Mouse (Mus musculus): ENCODE measurements around the gene Zfp366. TPM values are rescaled to one million over a fixed set of nuclear protein-coding genes. Genes with fewer than 3 reads are reported as not detected.
A peak's percentile ranks its signal among the peaks of the same experiment; 100 is the strongest.

Zfp366 gene
- polyA plus RNA-seq, 1 experiment from 2014 or later, result 1.2 TPM

GRCm38 (mm10) chr13:99233956-99234355 lies 49.3 kb downstream of the Zfp366 start:
- Histone ChIP-seq H3K4me2 (replicated peaks; ENCODE audit: low read depth, low read length) (no peak overlapping the region), H3K27me3 (ENCODE audit: control insufficient read depth, insufficient read depth, low read length) (no peaks in the 10 kb centered on the region), H3K4me1 (ENCODE audit: control insufficient read depth, insufficient read depth, low read length) (peaks cover 26% of the 10 kb centered on the region), H3K36me3 (ENCODE audit: control insufficient read depth, insufficient read depth, low read length) (no peaks in the 10 kb centered on the region), H3K27ac (ENCODE audit: low read length) (no peak overlapping the region), H3K9ac (replicated peaks; ENCODE audit: low read depth, low read length) (no peak overlapping the region), H3K9me3 (ENCODE audit: control insufficient read depth, low read depth, low read length) (no peaks in the 10 kb centered on the region), H3K4me3 (ENCODE audit: low read depth, low read length) (no peak overlapping the region)
- 63% methylated on average over 10 of the region's 10 CpGs for WGBS
- ATAC-seq (ENCODE audit: insufficient number of reproducible peaks, insufficient read depth, low FRiP score, low read depth), result no peak

GRCm38 (mm10) chr13:99235428-99236210 lies 51.0 kb downstream of the Zfp366 start:
- no peaks in the 10 kb centered on the region for H3K36me3 ChIP-seq (ENCODE audit: control insufficient read depth, insufficient read depth, low read length)
- peak overlapping the region; percentile 22; the same call in 1 of the 2 replicates for H3K27ac ChIP-seq (ENCODE audit: low read length)
- no peaks in the 10 kb centered on the region for H3K9me3 ChIP-seq (ENCODE audit: control insufficient read depth, low read depth, low read length)
- no peak overlapping the region for H3K4me3 ChIP-seq (ENCODE audit: low read depth, low read length)
- H3K4me2 ChIP-seq (replicated peaks; ENCODE audit: low read depth, low read length), result no peak overlapping the region
- H3K9ac ChIP-seq (replicated peaks; ENCODE audit: low read depth, low read length), result no peak overlapping the region
- peaks cover 33% of the 10 kb centered on the region for H3K4me1 ChIP-seq (ENCODE audit: control insufficient read depth, insufficient read depth, low read length)
- whole genome bisulfite sequencing, result 60% methylated on average over 20 of the region's 20 CpGs
- ATAC-seq (ENCODE audit: insufficient number of reproducible peaks, insufficient read depth, low FRiP score, low read depth), result no peak
- H3K27me3 ChIP-seq (ENCODE audit: control insufficient read depth, insufficient read depth, low read length), result no peaks in the 10 kb centered on the region

GRCm38 (mm10) chr13:99236222-99236621 lies 51.6 kb downstream of the Zfp366 start:
- peak overlapping the region; percentile 21; the same call in 1 of the 2 replicates for H3K27ac ChIP-seq (ENCODE audit: low read length)
- no peaks in the 10 kb centered on the region for H3K27me3 ChIP-seq (ENCODE audit: control insufficient read depth, insufficient read depth, low read length)
- peaks cover 33% of the 10 kb centered on the region for H3K4me1 ChIP-seq (ENCODE audit: control insufficient read depth, insufficient read depth, low read length)
- H3K4me3 ChIP-seq (ENCODE audit: low read depth, low read length), result no peak overlapping the region
- H3K9me3 ChIP-seq (ENCODE audit: control insufficient read depth, low read depth, low read length), result no peaks in the 10 kb centered on the region
- WGBS, result 79% methylated on average over 2 of the region's 2 CpGs
- H3K9ac ChIP-seq (replicated peaks; ENCODE audit: low read depth, low read length), result no peak overlapping the region
- H3K4me2 ChIP-seq (replicated peaks; ENCODE audit: low read depth, low read length), result no peak overlapping the region
- H3K36me3 ChIP-seq (ENCODE audit: control insufficient read depth, insufficient read depth, low read length), result no peaks in the 10 kb centered on the region
- no peak for ATAC-seq (ENCODE audit: insufficient number of reproducible peaks, insufficient read depth, low FRiP score, low read depth)

GRCm38 (mm10) chr13:99237122-99237521 lies 52.5 kb downstream of the Zfp366 start:
- no peak for ATAC-seq (ENCODE audit: insufficient number of reproducible peaks, insufficient read depth, low FRiP score, low read depth)
- Histone ChIP-seq H3K9ac (replicated peaks; ENCODE audit: low read depth, low read length) (no peak overlapping the region), H3K27ac (ENCODE audit: low read length) (peak overlapping the region; percentile 88; the same call in 1 of the 2 replicates), H3K27me3 (ENCODE audit: control insufficient read depth, insufficient read depth, low read length) (no peaks in the 10 kb centered on the region), H3K9me3 (ENCODE audit: control insufficient read depth, low read depth, low read length) (no peaks in the 10 kb centered on the region), H3K4me3 (ENCODE audit: low read depth, low read length) (no peak overlapping the region), H3K36me3 (ENCODE audit: control insufficient read depth, insufficient read depth, low read length) (no peaks in the 10 kb centered on the region), H3K4me1 (ENCODE audit: control insufficient read depth, insufficient read depth, low read length) (peaks cover 33% of the 10 kb centered on the region), H3K4me2 (replicated peaks; ENCODE audit: low read depth, low read length) (no peak overlapping the region)
- 71% methylated on average over 5 of the region's 5 CpGs for WGBS

GRCm38 (mm10) chr13:99237841-99238216 lies 53.2 kb downstream of the Zfp366 start:
- Histone ChIP-seq H3K9me3 (ENCODE audit: control insufficient read depth, low read depth, low read length) (no peaks in the 10 kb centered on the region), H3K4me3 (ENCODE audit: low read depth, low read length) (no peak overlapping the region), H3K4me1 (ENCODE audit: control insufficient read depth, insufficient read depth, low read length) (peaks cover 33% of the 10 kb centered on the region), H3K4me2 (replicated peaks; ENCODE audit: low read depth, low read length) (no peak overlapping the region), H3K27ac (ENCODE audit: low read length) (peak overlapping the region; percentile 88), H3K27me3 (ENCODE audit: control insufficient read depth, insufficient read depth, low read length) (no peaks in the 10 kb centered on the region), H3K9ac (replicated peaks; ENCODE audit: low read depth, low read length) (no peak overlapping the region), H3K36me3 (ENCODE audit: control insufficient read depth, insufficient read depth, low read length) (no peaks in the 10 kb centered on the region)
- 39% methylated on average over 1 of the region's 1 CpGs for WGBS
- ATAC-seq (ENCODE audit: insufficient number of reproducible peaks, insufficient read depth, low FRiP score, low read depth), result no peak

GRCm38 (mm10) chr13:99238217-99239160 lies 53.9 kb downstream of the Zfp366 start:
- peak; percentile 59; the same call in 1 of the 2 replicates for ATAC-seq (ENCODE audit: insufficient number of reproducible peaks, insufficient read depth, low FRiP score, low read depth)
- Histone ChIP-seq H3K9ac (replicated peaks; ENCODE audit: low read depth, low read length) (no peak overlapping the region), H3K27me3 (ENCODE audit: control insufficient read depth, insufficient read depth, low read length) (no peaks in the 10 kb centered on the region), H3K27ac (ENCODE audit: low read length) (peak overlapping the region; percentile 88), H3K4me1 (ENCODE audit: control insufficient read depth, insufficient read depth, low read length) (peaks cover 33% of the 10 kb centered on the region), H3K36me3 (ENCODE audit: control insufficient read depth, insufficient read depth, low read length) (no peaks in the 10 kb centered on the region), H3K4me3 (ENCODE audit: low read depth, low read length) (no peak overlapping the region), H3K9me3 (ENCODE audit: control insufficient read depth, low read depth, low read length) (no peaks in the 10 kb centered on the region), H3K4me2 (replicated peaks; ENCODE audit: low read depth, low read length) (no peak overlapping the region)
- 30% methylated on average over 10 of the region's 10 CpGs for WGBS

GRCm38 (mm10) chr13:99239161-99239530 lies 54.5 kb downstream of the Zfp366 start:
- H3K36me3 ChIP-seq (ENCODE audit: control insufficient read depth, insufficient read depth, low read length), result no peaks in the 10 kb centered on the region
- H3K27me3 ChIP-seq (ENCODE audit: control insufficient read depth, insufficient read depth, low read length), result no peaks in the 10 kb centered on the region
- H3K9me3 ChIP-seq (ENCODE audit: control insufficient read depth, low read depth, low read length), result no peaks in the 10 kb centered on the region
- H3K4me2 ChIP-seq (replicated peaks; ENCODE audit: low read depth, low read length), result no peak overlapping the region
- H3K27ac ChIP-seq (ENCODE audit: low read length), result peak overlapping the region; percentile 88
- H3K4me3 ChIP-seq (ENCODE audit: low read depth, low read length), result no peak overlapping the region
- peaks cover 33% of the 10 kb centered on the region for H3K4me1 ChIP-seq (ENCODE audit: control insufficient read depth, insufficient read depth, low read length)
- ATAC-seq (ENCODE audit: insufficient number of reproducible peaks, insufficient read depth, low FRiP score, low read depth), result 0 out of 2 replicates have a peak, but pooled peaks have one; percentile 8
- H3K9ac ChIP-seq (replicated peaks; ENCODE audit: low read depth, low read length), result no peak overlapping the region
- 18% methylated on average over 7 of the region's 7 CpGs for WGBS

- 29% methylated on average over 6 of the region's 6 CpGs for WGBS
- H3K4me2 ChIP-seq (replicated peaks; ENCODE audit: low read depth, low read length), result no peak overlapping the region
- peaks cover 33% of the 10 kb centered on the region for H3K4me1 ChIP-seq (ENCODE audit: control insufficient read depth, insufficient read depth, low read length)
- H3K4me3 ChIP-seq (ENCODE audit: low read depth, low read length), result no peak overlapping the region
- H3K27ac ChIP-seq (ENCODE audit: low read length), result peak overlapping the region; percentile 88; the same call in 1 of the 2 replicates
- no peak overlapping the region for H3K9ac ChIP-seq (replicated peaks; ENCODE audit: low read depth, low read length)
- no peaks in the 10 kb centered on the region for H3K9me3 ChIP-seq (ENCODE audit: control insufficient read depth, low read depth, low read length)
- ATAC-seq (ENCODE audit: insufficient number of reproducible peaks, insufficient read depth, low FRiP score, low read depth), result no peak
- no peaks in the 10 kb centered on the region for H3K27me3 ChIP-seq (ENCODE audit: control insufficient read depth, insufficient read depth, low read length)
- H3K36me3 ChIP-seq (ENCODE audit: control insufficient read depth, insufficient read depth, low read length), result no peaks in the 10 kb centered on the region
Measured at GRCm38 (mm10) chr13:99239741-99240140, 55.1 kb downstream of the Zfp366 start.
